Mouse (Mus musculus) kidney, embryonic 14.5 days (tissue): ENCODE results near the gene Pcnx2. TPM values are rescaled to one million over a fixed set of nuclear protein-coding genes. Genes with fewer than 3 reads are reported as not detected.
A peak's percentile ranks its signal among the peaks of the same experiment; 100 is the strongest.

Experiments used
- ATAC-seq: fragments of 200-750 bp; cut with Nextera tagmentation; 2 replicates; pipeline ENCODE4 v1.8.0; 2017; ENCODE audit warnings: moderate number of reproducible peaks, mild to moderate bottlenecking, moderate TSS enrichment, moderate library complexity; ENCODE audit not compliant: low FRiP score, low TSS enrichment
- H3K27ac ChIP-seq: fragments of 300-500 bp; sonication (generic); 2 replicates; pipeline ENCODE4 v1.5.1; 2014; ENCODE audit warnings: low read depth, mild to moderate bottlenecking, low read length, moderate library complexity, mixed read lengths
- H3K27me3 ChIP-seq: fragments of 300-500 bp; sonication (generic); 2 replicates; pipeline ENCODE4 v1.6.1; 2014; ENCODE audit warnings: mild to moderate bottlenecking, low read length; ENCODE audit not compliant: control insufficient read depth, insufficient read depth
- H3K36me3 ChIP-seq: fragments of 300-500 bp; sonication (generic); 2 replicates; pipeline ENCODE4 v1.6.1; 2014; ENCODE audit warnings: low read length, mixed read lengths; ENCODE audit not compliant: control insufficient read depth, insufficient read depth
- H3K4me1 ChIP-seq: fragments of 300-500 bp; sonication (generic); 2 replicates; pipeline ENCODE4 v1.6.1; 2014; ENCODE audit warnings: low read length, mixed read lengths; ENCODE audit not compliant: control insufficient read depth, insufficient read depth
- H3K4me2 ChIP-seq: fragments of 300-500 bp; sonication (generic); replicated peaks from 2 replicates; pipeline ENCODE4 v1.6.1; 2014; ENCODE audit warnings: low read depth, mild to moderate bottlenecking, low read length
- H3K4me3 ChIP-seq: fragments of 300-500 bp; sonication (generic); 2 replicates; pipeline ENCODE4 v1.5.1; 2014; ENCODE audit warnings: mild to moderate bottlenecking, low read length
- H3K9ac ChIP-seq: fragments of 300-500 bp; sonication (generic); 2 replicates; pipeline ENCODE4 v1.6.1; 2014; ENCODE audit warnings: low read depth, mild to moderate bottlenecking, low read length, moderate library complexity
- H3K9me3 ChIP-seq: fragments of 300-500 bp; sonication (generic); 2 replicates; pipeline ENCODE4 v1.6.1; 2016; ENCODE audit warnings: low read length; ENCODE audit not compliant: control insufficient read depth
- WGBS: fragments of 180-500 bp; shearing (Covaris S2); extraction: QIAGEN DNeasy Blood & Tissue Kit; methylation state at CpG from one replicate; pipeline ENCODE4 v1.1.7; 2014; 5-methylcytosine and 5-hydroxymethylcytosine counted together
- polyA plus RNA-seq: library from polyadenylated mRNA; unstranded; fragments of >200 nt; fragmentation: Nextera tagmentation; extraction: Ambion mirVana; gene quantifications from 2 replicates; pipeline ENCODE4 v1.2.1, GENCODE M21; 2014

Gene Pcnx2
- polyA plus RNA-seq, 1 experiment from 2014 or later, result 0.15 TPM

- Histone ChIP-seq H3K4me1 (peaks cover 4% of the 10 kb centered on the region; the same call in 1 of the 2 replicates), H3K9ac (no peak overlapping the region), H3K27me3 (no peaks in the 10 kb centered on the region), H3K27ac (no peak overlapping the region), H3K4me2 (no peak overlapping the region), H3K9me3 (no peaks in the 10 kb centered on the region), H3K36me3 (no peaks in the 10 kb centered on the region), H3K4me3 (no peak overlapping the region)
- 77% methylated on average over 3 of the region's 3 CpGs for WGBS
- no peak for ATAC-seq
These were observed 123.1 kb downstream of the Pcnx2 start for GRCm38 (mm10) chr8:125775031-125775430.

- 66% methylated on average over 7 of the region's 7 CpGs for WGBS
- Histone ChIP-seq H3K27ac (no peak overlapping the region), H3K4me2 (no peak overlapping the region), H3K36me3 (no peaks in the 10 kb centered on the region), H3K9me3 (no peaks in the 10 kb centered on the region), H3K27me3 (no peaks in the 10 kb centered on the region), H3K9ac (no peak overlapping the region), H3K4me3 (no peak overlapping the region), H3K4me1 (no peaks in the 10 kb centered on the region)
- ATAC-seq, result no peak
These were observed 124.8 kb downstream of the Pcnx2 start for GRCm38 (mm10) chr8:125773281-125773803.

GRCm38 (mm10) chr8:125772300-125772699, 125.8 kb downstream of the Pcnx2 start:
- Histone ChIP-seq H3K4me3 (no peak overlapping the region), H3K27ac (no peak overlapping the region), H3K4me2 (no peak overlapping the region), H3K9me3 (no peaks in the 10 kb centered on the region), H3K4me1 (no peaks in the 10 kb centered on the region), H3K9ac (no peak overlapping the region), H3K36me3 (no peaks in the 10 kb centered on the region), H3K27me3 (no peaks in the 10 kb centered on the region)
- 62% methylated on average over 2 of the region's 2 CpGs for WGBS
- no peak for ATAC-seq

GRCm38 (mm10) chr8:125768079-125768478, 130.0 kb downstream of the Pcnx2 start:
- Histone ChIP-seq H3K36me3 (no peaks in the 10 kb centered on the region), H3K9me3 (0 out of 2 replicates have a peak, but pooled peaks cover 6% of the 10 kb centered on the region), H3K27ac (no peak overlapping the region), H3K4me2 (no peak overlapping the region), H3K4me1 (no peaks in the 10 kb centered on the region), H3K27me3 (no peaks in the 10 kb centered on the region), H3K9ac (no peak overlapping the region), H3K4me3 (no peak overlapping the region)
- ATAC-seq, result no peak
- WGBS, result 77% methylated on average over 10 of the region's 10 CpGs

GRCm38 (mm10) chr8:125763066-125763786, 134.9 kb downstream of the Pcnx2 start:
- Histone ChIP-seq H3K9ac (no peak overlapping the region), H3K4me3 (no peak overlapping the region), H3K27ac (no peak overlapping the region), H3K4me2 (no peak overlapping the region), H3K9me3 (0 out of 2 replicates have a peak, but pooled peaks cover 6% of the 10 kb centered on the region), H3K27me3 (no peaks in the 10 kb centered on the region), H3K4me1 (no peaks in the 10 kb centered on the region), H3K36me3 (no peaks in the 10 kb centered on the region)
- ATAC-seq, result no peak
- WGBS, result 89% methylated on average over 16 of the region's 16 CpGs

- H3K4me3 ChIP-seq, result no peak overlapping the region
- H3K9ac ChIP-seq, result no peak overlapping the region
- 49% methylated on average over 10 of the region's 10 CpGs for WGBS
- H3K27me3 ChIP-seq, result no peaks in the 10 kb centered on the region
- peaks cover 9% of the 10 kb centered on the region for H3K4me1 ChIP-seq
- 0 out of 2 replicates have a peak, but pooled peaks cover 6% of the 10 kb centered on the region for H3K9me3 ChIP-seq
- no peak overlapping the region for H3K27ac ChIP-seq
- H3K36me3 ChIP-seq, result no peaks in the 10 kb centered on the region
- H3K4me2 ChIP-seq, result no peak overlapping the region
- no peak for ATAC-seq
These were observed 139.1 kb downstream of the Pcnx2 start for GRCm38 (mm10) chr8:125759022-125759421.

GRCm38 (mm10) chr8:125757106-125757496, 141.0 kb downstream of the Pcnx2 start:
- H3K4me3 ChIP-seq, result no peak overlapping the region
- 0 out of 2 replicates have a peak, but pooled peaks have one; percentile 4 for ATAC-seq
- no peak overlapping the region for H3K27ac ChIP-seq
- peaks cover 9% of the 10 kb centered on the region for H3K4me1 ChIP-seq
- H3K9me3 ChIP-seq, result no peaks in the 10 kb centered on the region
- no peak overlapping the region for H3K9ac ChIP-seq
- 84% methylated on average over 1 of the region's 1 CpGs for WGBS
- no peaks in the 10 kb centered on the region for H3K27me3 ChIP-seq
- H3K4me2 ChIP-seq, result no peak overlapping the region
- H3K36me3 ChIP-seq, result no peaks in the 10 kb centered on the region

- 31% methylated on average over 9 of the region's 9 CpGs for WGBS
- no peaks in the 10 kb centered on the region for H3K36me3 ChIP-seq
- peaks cover 9% of the 10 kb centered on the region for H3K4me1 ChIP-seq
- H3K4me2 ChIP-seq, result no peak overlapping the region
- no peak overlapping the region for H3K9ac ChIP-seq
- ATAC-seq, result peak; percentile 54
- H3K9me3 ChIP-seq, result no peaks in the 10 kb centered on the region
- H3K27me3 ChIP-seq, result no peaks in the 10 kb centered on the region
- H3K4me3 ChIP-seq, result no peak overlapping the region
- no peak overlapping the region for H3K27ac ChIP-seq
These were observed 141.6 kb downstream of the Pcnx2 start for GRCm38 (mm10) chr8:125756391-125757105.

GRCm38 (mm10) chr8:125755896-125756295, 142.2 kb downstream of the Pcnx2 start:
- Histone ChIP-seq H3K4me1 (peaks cover 16% of the 10 kb centered on the region), H3K9ac (no peak overlapping the region), H3K4me2 (no peak overlapping the region), H3K36me3 (no peaks in the 10 kb centered on the region), H3K27me3 (no peaks in the 10 kb centered on the region), H3K27ac (no peak overlapping the region), H3K4me3 (no peak overlapping the region), H3K9me3 (no peaks in the 10 kb centered on the region)
- ATAC-seq, result no peak
- 78% methylated on average over 8 of the region's 8 CpGs for WGBS
